Mouse (Mus musculus): Measurements from ENCODE around the gene Txnip.

GRCm38 (mm10) chr3:96598156-96599068, 40.7 kb downstream of the Txnip start:
- TF ChIP-seq GATA1 (IDR thresholded peaks at IDR 0.05; ENCODE audit: borderline replicate concordance, low read length) (no peak), FLI1 (IDR thresholded peaks at IDR 0.05; ENCODE audit: low read length) (no peak)

Measured in megakaryocyte, embryonic 14.5 days (primary cell).